Mouse (Mus musculus) liver, embryonic 14.5 days (tissue): Measurements from ENCODE around the gene Dcaf5.

Source experiments
- CTCF ChIP-seq: IDR thresholded peaks from 2 replicates; pipeline ENCODE4 v1.5.1; 2016; ENCODE audit warnings: antibody characterized with exemption, low read depth, control low read depth
- EP300 ChIP-seq: IDR thresholded peaks from 2 replicates; pipeline ENCODE4 v1.6.1; 2016; ENCODE audit warnings: antibody characterized with exemption, low read depth

- TF ChIP-seq CTCF (no peak), EP300 (no peak)
Measured at GRCm38 (mm10) chr12:80479986-80480385, 43.6 kb upstream of the Dcaf5 start.
